Mouse (Mus musculus): ENCODE data around the gene Exosc7. TPM values are rescaled to one million over a fixed set of nuclear protein-coding genes. Genes with fewer than 3 reads are reported as not detected.

Gene Exosc7
- total RNA-seq, 1 experiment = 83.4 TPM

- Histone ChIP-seq H3K27ac (ENCODE audit: insufficient read depth, low read depth, low read length, poor library complexity, severe bottlenecking) (no peak overlapping the region), H3K9me3 (ENCODE audit: control insufficient read depth, insufficient read depth, low read depth, low read length) (peaks cover 9% of the 10 kb centered on the region; the same call in 1 of the 2 replicates), H3K4me1 (ENCODE audit: control insufficient read depth in 2 of 2, insufficient read depth in 2 of 2, low read length in 2 of 2, poor library complexity in 1 of 2) (no peaks in the 10 kb centered on the region; a peak in 1 of 4 replicates), H3K9ac (ENCODE audit: insufficient read depth, low read depth, low read length, poor library complexity, severe bottlenecking) (no peak overlapping the region), H3K36me3 (ENCODE audit: control insufficient read depth, insufficient read depth, low read length, poor library complexity, severe bottlenecking) (peaks cover 29% of the 10 kb centered on the region), H3K4me3 (ENCODE audit: insufficient read depth in 1 of 2, low read depth in 1 of 2, low read length in 2 of 2, poor library complexity in 1 of 2, severe bottlenecking in 1 of 2) (no peak overlapping the region)
- in situ Hi-C loops (cut with MboI; ENCODE audit: low sequenced_read_pairs in 2 of 2, unreplicated experiment in 2 of 2) = no loop called here
- TF ChIP-seq ZNF384 (IDR thresholded peaks at IDR 0.05; ENCODE audit: low read depth, low read length) = no peak
- no peak for TF ChIP-seq HCFC1 (IDR thresholded peaks at IDR 0.05; ENCODE audit: borderline replicate concordance, insufficient read depth, low read length)
- no peak for TF ChIP-seq ZC3H11A (IDR thresholded peaks at IDR 0.05; ENCODE audit: borderline replicate concordance, low read depth, low read length)
- no peak for TF ChIP-seq CHD2 (IDR thresholded peaks at IDR 0.05; ENCODE audit: low read depth, low read length)
- no peak for DNase-seq (ENCODE audit: low read depth, low spot score)
Observed at GRCm38 (mm10) chr9:123138891-123139474, 26.0 kb downstream of the Exosc7 start.

GRCm38 (mm10) chr9:123139887-123140614 lies 27.0 kb downstream of the Exosc7 start:
- H3K4me1 ChIP-seq (ENCODE audit: control insufficient read depth in 2 of 2, insufficient read depth in 2 of 2, low read length in 2 of 2, poor library complexity in 1 of 2) = no peaks in the 10 kb centered on the region

GRCm38 (mm10) chr9:123148430-123148829 lies 35.4 kb downstream of the Exosc7 start:
- Histone ChIP-seq H3K4me1 (ENCODE audit: control insufficient read depth in 2 of 2, insufficient read depth in 2 of 2, low read length in 2 of 2, poor library complexity in 1 of 2) (no peaks in the 10 kb centered on the region), H3K4me3 (ENCODE audit: insufficient read depth in 1 of 2, low read depth in 1 of 2, low read length in 2 of 2, poor library complexity in 1 of 2, severe bottlenecking in 1 of 2) (no peak overlapping the region), H3K9me3 (ENCODE audit: control insufficient read depth, insufficient read depth, low read depth, low read length) (peaks cover 5% of the 10 kb centered on the region), H3K36me3 (ENCODE audit: control insufficient read depth, insufficient read depth, low read length, poor library complexity, severe bottlenecking) (no peaks in the 10 kb centered on the region), H3K9ac (ENCODE audit: insufficient read depth, low read depth, low read length, poor library complexity, severe bottlenecking) (no peak overlapping the region), H3K27ac (ENCODE audit: insufficient read depth, low read depth, low read length, poor library complexity, severe bottlenecking) (no peak overlapping the region)
- no peak for DNase-seq (ENCODE audit: low read depth, low spot score)
- in situ Hi-C loops (cut with MboI; ENCODE audit: low sequenced_read_pairs in 2 of 2, unreplicated experiment in 2 of 2) = no loop called here
- TF ChIP-seq CHD2 (IDR thresholded peaks at IDR 0.05; ENCODE audit: low read depth, low read length) (no peak), HCFC1 (IDR thresholded peaks at IDR 0.05; ENCODE audit: borderline replicate concordance, insufficient read depth, low read length) (no peak), ZC3H11A (IDR thresholded peaks at IDR 0.05; ENCODE audit: borderline replicate concordance, low read depth, low read length) (no peak), MAFK (IDR thresholded peaks at IDR 0.05; ENCODE audit: insufficient read depth, low read depth, low read length) (no peak), ZNF384 (IDR thresholded peaks at IDR 0.05; ENCODE audit: low read depth, low read length) (no peak)

More at GRCm38 (mm10) chr9:123139887-123140614, 27.0 kb downstream of the Exosc7 start:
- H3K9me3 ChIP-seq (ENCODE audit: control insufficient read depth, insufficient read depth, low read depth, low read length) = peaks cover 9% of the 10 kb centered on the region; the same call in 1 of the 2 replicates
- peaks cover 24% of the 10 kb centered on the region for H3K36me3 ChIP-seq (ENCODE audit: control insufficient read depth, insufficient read depth, low read length, poor library complexity, severe bottlenecking)
- no peak for DNase-seq (ENCODE audit: low read depth, low spot score)
- H3K27ac ChIP-seq (ENCODE audit: insufficient read depth, low read depth, low read length, poor library complexity, severe bottlenecking) = no peak overlapping the region
- TF ChIP-seq HCFC1 (IDR thresholded peaks at IDR 0.05; ENCODE audit: borderline replicate concordance, insufficient read depth, low read length) (no peak), ZC3H11A (IDR thresholded peaks at IDR 0.05; ENCODE audit: borderline replicate concordance, low read depth, low read length) (no peak), ZNF384 (IDR thresholded peaks at IDR 0.05; ENCODE audit: low read depth, low read length) (no peak)
- no peak overlapping the region for H3K4me3 ChIP-seq (ENCODE audit: insufficient read depth in 1 of 2, low read depth in 1 of 2, low read length in 2 of 2, poor library complexity in 1 of 2, severe bottlenecking in 1 of 2)
- no peak overlapping the region for H3K9ac ChIP-seq (ENCODE audit: insufficient read depth, low read depth, low read length, poor library complexity, severe bottlenecking)
- in situ Hi-C loops (cut with MboI; ENCODE audit: low sequenced_read_pairs in 2 of 2, unreplicated experiment in 2 of 2) = no loop called here

GRCm38 (mm10) chr9:123150241-123151020 lies 37.4 kb downstream of the Exosc7 start, which contains the start of gene Clec3b:
TSS of gene Clec3b (plus strand) at chr9:123150946.
- Histone ChIP-seq H3K4me3 (ENCODE audit: insufficient read depth in 1 of 2, low read depth in 1 of 2, low read length in 2 of 2, poor library complexity in 1 of 2, severe bottlenecking in 1 of 2) (no peak within 1 kb of the TSS), H3K36me3 (ENCODE audit: control insufficient read depth, insufficient read depth, low read length, poor library complexity, severe bottlenecking) (no peaks in the 10 kb centered on the region), H3K9me3 (ENCODE audit: control insufficient read depth, insufficient read depth, low read depth, low read length) (no peaks in the 10 kb centered on the region; the same call in 1 of the 2 replicates), H3K9ac (ENCODE audit: insufficient read depth, low read depth, low read length, poor library complexity, severe bottlenecking) (no peak within 1 kb of the TSS), H3K27ac (ENCODE audit: insufficient read depth, low read depth, low read length, poor library complexity, severe bottlenecking) (no peak within 1 kb of the TSS), H3K4me1 (ENCODE audit: control insufficient read depth in 2 of 2, insufficient read depth in 2 of 2, low read length in 2 of 2, poor library complexity in 1 of 2) (no peaks in the 10 kb centered on the region)
- no peak for DNase-seq (ENCODE audit: low read depth, low spot score)
- TF ChIP-seq CHD2 (IDR thresholded peaks at IDR 0.05; ENCODE audit: low read depth, low read length) = no peak
- TF ChIP-seq ZC3H11A (IDR thresholded peaks at IDR 0.05; ENCODE audit: borderline replicate concordance, low read depth, low read length) = no peak
- no peak for TF ChIP-seq ZNF384 (IDR thresholded peaks at IDR 0.05; ENCODE audit: low read depth, low read length)
- TF ChIP-seq MAFK (IDR thresholded peaks at IDR 0.05; ENCODE audit: insufficient read depth, low read depth, low read length) = no peak
- TF ChIP-seq HCFC1 (IDR thresholded peaks at IDR 0.05; ENCODE audit: borderline replicate concordance, insufficient read depth, low read length) = no peak
- in situ Hi-C loops (cut with MboI; ENCODE audit: low sequenced_read_pairs in 2 of 2, unreplicated experiment in 2 of 2) = loop anchor here in 1 of 2 experiments (10.0 kb wide), 1 partner anchor 374 kb away; the partner anchor contains the start of gene Sacm1l

Data from ES-E14 (cell line).